Mouse (Mus musculus) monocyte, adult 2 months (primary cell): Measurements from ENCODE around the gene Ms4a6c.
"Not testable (repeated sequence)": the region's sequence is repeated elsewhere in the genome, so short reads cannot be mapped to it uniquely, and the experiment has no call there.

Experiments used
- DNase-seq, 2 experiments: peaks; one replicate each; pipeline ENCODE4 v3.0.0; 2022; ENCODE audit warnings: low spot score in 2 of 2, low read depth in 1 of 2

Gene Ms4a6c

GRCm38 (mm10) chr19:11500796-11501195, 31.6 kb downstream of the Ms4a6c start:
- no peak for DNase-seq

GRCm38 (mm10) chr19:11501326-11501725, 32.2 kb downstream of the Ms4a6c start:
- no peak for DNase-seq

GRCm38 (mm10) chr19:11504857-11505256, 35.7 kb downstream of the Ms4a6c start:
- no peak for DNase-seq

GRCm38 (mm10) chr19:11513458-11513857, 44.3 kb downstream of the Ms4a6c start:
- no peak for DNase-seq

- no peak for DNase-seq
Observed at GRCm38 (mm10) chr19:11516246-11516645, 47.1 kb downstream of the Ms4a6c start, which contains the start of gene Ms4a6b. Ms4a6b (plus strand) TSS chr19:11516512.

GRCm38 (mm10) chr19:11516845-11517244, 47.7 kb downstream of the Ms4a6c start:
- no peak for DNase-seq

- peak in 1 of 2 experiments; percentile 32 for DNase-seq
Observed at GRCm38 (mm10) chr19:11517373-11517772, 48.2 kb downstream of the Ms4a6c start.

GRCm38 (mm10) chr19:11518356-11518755, 49.2 kb downstream of the Ms4a6c start:
- not testable (repeated sequence) for DNase-seq

- no peak for DNase-seq
Observed at GRCm38 (mm10) chr19:11520146-11520545, 51.0 kb downstream of the Ms4a6c start.
